Mouse (Mus musculus): ENCODE data around the gene Dazl.

Gene Dazl

GRCm38 (mm10) chr17:50293241-50293731 lies at the start of gene Dazl:
Gene Dazl, minus strand, starts transcription at chr17:50293636.
- DNase-seq, result peak in 1 of 2 experiments; percentile 25

DNA sequence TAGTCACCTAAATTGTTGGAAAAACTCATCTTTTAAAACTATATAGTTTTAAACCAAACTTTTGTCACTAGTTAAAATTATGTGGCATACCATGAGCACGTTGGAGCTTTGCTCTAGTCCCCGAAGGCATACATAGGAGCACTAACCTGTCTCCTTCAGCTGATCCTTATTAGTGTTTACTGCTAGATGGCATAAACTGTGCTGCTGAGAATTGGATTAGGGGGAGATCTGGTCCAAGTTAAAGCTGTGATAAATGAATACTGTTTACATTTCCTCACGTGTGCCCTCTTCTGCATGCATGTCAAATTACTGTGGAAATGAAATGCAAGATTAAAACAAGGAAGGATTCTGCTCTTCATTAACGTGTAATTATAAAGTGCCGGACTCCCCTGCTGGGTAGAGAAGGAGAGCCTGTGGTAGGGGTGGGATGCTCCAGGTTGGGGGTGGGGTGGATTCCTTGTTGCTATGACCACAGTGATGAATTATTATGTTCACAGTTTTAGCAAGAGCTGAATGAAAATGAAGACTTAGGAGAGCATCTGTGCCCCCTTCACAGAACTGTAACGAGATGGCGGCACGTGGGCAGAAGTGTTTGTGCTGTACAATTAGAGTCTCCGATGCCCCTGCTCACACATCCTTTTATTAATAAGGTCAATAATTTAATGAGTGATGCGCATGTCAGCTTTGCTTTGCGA lies 48.6 kb upstream of the Dazl start:
- no peak for DNase-seq

DNA sequence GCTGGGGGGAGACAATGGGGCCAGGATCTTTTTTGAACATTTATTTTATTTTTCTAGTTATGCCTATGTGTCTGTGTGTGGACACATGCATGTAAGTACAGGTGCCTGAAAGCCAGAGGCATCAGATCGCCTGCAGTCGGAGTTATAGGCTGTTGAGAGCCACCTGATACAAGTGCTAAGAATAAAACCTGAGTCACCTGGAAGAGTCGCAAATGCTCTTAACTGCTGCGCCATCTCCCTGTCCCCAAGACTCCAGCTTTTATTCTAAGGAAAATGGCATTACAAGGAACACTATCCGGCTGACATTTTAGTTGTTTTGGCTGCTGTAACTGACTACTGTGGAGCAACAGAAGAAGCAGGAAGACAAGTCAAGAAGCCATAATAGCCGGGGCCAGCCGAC lies 45.5 kb upstream of the Dazl start:
- no peak for DNase-seq

- DNase-seq, result no peak
Measured at GRCm38 (mm10) chr17:50335776-50336175, 42.3 kb upstream of the Dazl start.

GRCm38 (mm10) chr17:50334694-50335093 lies 41.3 kb upstream of the Dazl start:
- no peak for DNase-seq

DNA sequence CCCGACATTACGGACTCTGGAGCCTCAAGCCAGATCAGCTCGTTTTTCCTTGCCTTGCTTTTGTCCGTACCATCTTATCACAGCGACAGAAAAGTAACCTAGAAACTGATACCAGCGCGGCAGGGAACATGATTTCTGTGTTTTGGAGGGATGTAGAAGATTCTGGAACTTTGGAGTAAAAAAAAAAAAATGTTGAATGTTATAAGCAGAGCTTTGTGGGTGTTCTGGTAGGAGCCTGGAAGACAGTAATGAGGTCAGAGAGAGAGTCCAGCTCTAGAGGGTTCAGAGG lies 38.5 kb upstream of the Dazl start:
- no peak for DNase-seq

GRCm38 (mm10) chr17:50331171-50332011 lies 38.0 kb upstream of the Dazl start:
- peak in 1 of 2 experiments; percentile 7 for DNase-seq

- DNase-seq, result no peak
Measured at GRCm38 (mm10) chr17:50330245-50330644, 36.8 kb upstream of the Dazl start.

GRCm38 (mm10) chr17:50324658-50325057 lies 31.2 kb upstream of the Dazl start:
- DNase-seq, result no peak

- DNase-seq, result no peak
Measured at GRCm38 (mm10) chr17:50318810-50319209, 25.4 kb upstream of the Dazl start.

GRCm38 (mm10) chr17:50316216-50317150 lies 23.0 kb upstream of the Dazl start:
- no peak for DNase-seq

DNA sequence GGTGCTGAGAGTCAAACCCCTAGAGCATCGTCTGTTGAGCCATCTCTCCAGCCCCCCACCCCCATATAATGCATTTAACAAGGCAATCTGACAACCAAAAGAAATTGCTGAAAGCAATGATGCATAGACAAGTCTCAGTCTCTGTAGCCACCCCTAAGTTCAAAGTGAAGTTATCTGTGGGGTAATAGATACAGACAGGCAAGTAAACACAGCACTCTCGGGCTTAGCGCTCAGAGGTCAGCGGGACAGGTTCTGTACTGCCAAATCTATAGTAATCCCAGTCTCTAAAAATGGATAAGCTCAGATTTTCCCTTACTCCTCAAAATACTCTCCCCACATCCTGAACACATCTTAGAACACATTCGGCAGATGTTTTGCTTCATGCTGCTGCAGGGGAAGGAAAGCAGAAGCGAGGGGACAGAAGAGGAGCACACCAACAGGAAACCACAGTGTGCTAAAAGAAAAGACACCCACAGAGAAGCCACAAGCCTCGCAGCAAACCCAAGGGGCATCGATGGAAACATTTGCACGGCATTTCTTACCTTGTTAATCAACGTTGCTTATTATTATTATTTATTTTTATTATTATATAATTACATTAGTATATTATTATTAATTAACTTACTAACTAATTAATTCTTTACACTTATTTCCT lies 16.8 kb upstream of the Dazl start:
- no peak for DNase-seq

- no peak for DNase-seq
Measured at GRCm38 (mm10) chr17:50309512-50310072, 16.2 kb upstream of the Dazl start.

DNA sequence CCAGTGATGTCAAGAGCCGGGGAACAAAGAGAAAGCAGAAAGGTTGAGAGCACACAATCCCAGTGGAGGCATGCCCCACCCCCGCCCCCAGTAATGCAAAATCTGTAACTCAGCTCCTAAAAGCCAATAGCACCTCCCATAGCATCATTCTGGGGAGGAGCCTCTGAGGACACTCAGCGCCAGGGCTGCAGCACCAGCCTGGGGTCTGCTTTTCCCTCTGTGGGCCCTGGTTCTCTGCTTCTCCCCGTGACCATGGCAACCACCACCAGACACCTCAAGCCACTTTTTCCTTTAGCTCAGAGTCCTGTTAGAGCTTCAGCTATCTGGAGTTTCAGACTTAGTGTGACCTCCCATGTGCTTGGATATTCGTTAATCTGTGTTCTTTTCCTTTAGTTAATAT lies 15.4 kb upstream of the Dazl start:
- DNase-seq, result no peak

DNA sequence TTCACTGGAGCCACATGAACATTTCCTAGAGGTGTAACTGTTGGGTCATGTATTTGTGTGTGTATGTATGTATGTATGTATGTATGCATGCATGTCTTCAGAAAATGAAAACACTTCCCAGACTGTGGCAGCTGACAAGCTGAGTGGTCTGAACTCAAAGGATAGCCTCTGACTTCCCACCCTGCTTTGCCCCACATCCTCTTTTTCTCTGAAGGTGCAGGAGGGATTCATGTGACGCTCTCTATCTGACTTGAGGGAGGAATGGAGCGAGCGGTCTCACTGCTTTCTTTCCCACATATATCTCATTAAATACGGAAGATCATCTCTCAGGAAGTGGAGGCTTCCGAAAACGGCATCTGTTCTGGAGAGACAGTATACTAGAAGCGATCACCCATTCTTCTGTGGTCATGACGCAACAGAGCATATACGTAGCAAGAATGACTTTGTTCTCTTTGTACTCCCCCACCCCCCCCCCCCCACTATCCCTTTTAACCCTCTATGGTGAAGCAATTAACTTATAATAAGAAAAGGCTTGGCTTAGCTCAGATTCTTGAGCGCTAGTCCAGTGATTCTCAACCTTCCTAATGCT lies 14.7 kb upstream of the Dazl start:
- no peak for DNase-seq

DNA sequence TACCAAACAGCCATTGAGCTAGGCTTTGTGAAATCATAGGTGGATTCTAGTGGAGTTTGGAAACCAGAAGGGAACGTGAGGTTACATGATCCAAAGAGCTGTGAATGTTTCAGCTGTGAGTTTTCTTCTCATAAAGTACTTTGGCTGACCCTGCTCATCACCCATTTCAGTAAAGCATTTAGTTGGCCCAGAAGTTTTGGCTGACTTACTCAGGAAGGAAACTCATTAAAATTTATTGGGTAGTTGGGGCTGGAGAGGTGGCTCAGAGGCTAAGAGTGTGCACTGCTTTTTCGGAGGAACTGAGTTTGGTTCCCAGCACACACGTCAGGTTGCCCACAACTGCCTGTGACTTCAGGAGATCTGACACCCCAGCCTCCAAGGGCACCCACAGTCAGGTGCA lies 9.4 kb upstream of the Dazl start:
- no peak for DNase-seq

DNA sequence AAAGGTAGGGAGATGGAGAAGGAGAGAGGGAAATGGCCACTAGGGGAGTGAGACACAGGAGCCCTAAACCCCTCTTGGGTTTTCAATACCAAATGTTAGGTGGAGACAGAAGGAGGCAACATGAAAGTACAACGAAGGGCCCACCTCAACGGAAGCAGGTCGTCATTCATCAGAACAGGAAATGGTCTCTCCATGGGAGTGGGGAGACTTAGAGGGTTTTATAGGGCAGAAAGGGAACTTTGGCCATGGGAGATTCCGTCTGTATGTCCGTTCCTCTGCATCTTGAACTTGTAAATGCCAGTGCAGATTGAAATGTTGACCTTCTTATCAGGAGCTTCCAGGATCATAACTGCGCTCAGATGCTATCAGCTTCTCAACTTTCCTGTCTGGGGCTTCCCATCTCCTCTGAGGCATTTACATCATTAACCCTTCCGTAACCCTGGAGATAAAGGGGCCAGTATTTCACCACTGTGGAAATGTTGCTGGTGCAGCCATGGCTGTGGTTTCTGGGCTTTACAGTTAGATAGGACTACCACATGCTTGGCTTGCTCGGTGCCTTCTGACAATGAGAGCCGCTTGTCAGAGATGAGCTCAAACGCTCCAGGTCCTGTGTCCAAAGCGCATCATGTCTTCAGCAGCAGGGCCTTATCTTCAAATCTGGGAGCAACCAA lies 6.9 kb upstream of the Dazl start:
- DNase-seq, result no peak

GRCm38 (mm10) chr17:50298821-50299220 lies 5.4 kb upstream of the Dazl start:
- DNase-seq, result no peak

GRCm38 (mm10) chr17:50294726-50295125 lies 1.3 kb upstream of the Dazl start:
- no peak for DNase-seq

DNA sequence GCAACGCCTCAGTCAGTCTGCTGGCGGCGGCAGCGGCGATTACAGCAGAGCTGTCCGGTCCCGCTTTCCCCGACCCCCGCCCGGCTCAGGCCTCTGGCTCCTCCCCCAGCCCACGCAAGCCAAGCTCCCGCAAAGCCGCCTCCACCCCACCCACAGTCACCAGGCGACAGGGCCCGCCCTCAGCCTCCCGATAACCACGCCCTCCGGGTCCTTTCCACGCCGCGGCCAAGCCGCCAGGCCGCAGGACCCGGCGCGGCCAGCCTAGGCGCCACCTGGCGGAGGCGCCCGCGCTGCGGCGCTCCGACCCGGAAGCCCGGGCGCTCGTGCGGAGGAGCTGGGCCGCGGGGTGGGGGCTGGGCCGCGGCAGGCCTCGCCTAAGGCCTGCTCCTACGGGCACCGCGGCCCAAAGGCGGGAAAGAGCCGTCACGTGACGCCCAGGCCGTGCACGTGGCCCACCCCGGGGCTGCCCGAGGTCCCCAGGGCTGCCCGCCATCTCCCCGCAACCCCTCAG lies 720 bp downstream of the Dazl start:
- DNase-seq, result peak; percentile 86

Measured in spleen, adult 18-20 months (tissue).